Mouse (Mus musculus) midbrain, embryonic 13.5 days (tissue): ENCODE results near the gene Bglap. TPM values are rescaled to one million over a fixed set of nuclear protein-coding genes. Genes with fewer than 3 reads are reported as not detected.
A peak's percentile ranks its signal among the peaks of the same experiment; 100 is the strongest.
"Not testable (repeated sequence)": the region's sequence is repeated elsewhere in the genome, so short reads cannot be mapped to it uniquely, and the experiment has no call there.

Experiments
- ATAC-seq: fragments of 200-750 bp; cut with Nextera tagmentation; 2 replicates; pipeline ENCODE4 v1.8.0; 2017; ENCODE audit warnings: mild to moderate bottlenecking, moderate TSS enrichment, moderate library complexity
- H3K27ac ChIP-seq: fragments of 300-500 bp; sonication (generic); 2 replicates; pipeline ENCODE4 v1.5.1; 2015; ENCODE audit warnings: inconsistent platforms, mild to moderate bottlenecking, moderate library complexity
- H3K27me3 ChIP-seq: fragments of 300-500 bp; sonication (generic); 2 replicates; pipeline ENCODE4 v1.6.1; 2015; ENCODE audit warnings: mild to moderate bottlenecking, inconsistent platforms
- H3K36me3 ChIP-seq: fragments of 300-500 bp; sonication (generic); 2 replicates; pipeline ENCODE4 v1.6.1; 2015; ENCODE audit warnings: mild to moderate bottlenecking, inconsistent platforms
- H3K4me1 ChIP-seq: fragments of 300-500 bp; sonication (generic); replicated peaks from 2 replicates; pipeline ENCODE4 v1.6.1; 2015; ENCODE audit warnings: inconsistent platforms
- H3K4me2 ChIP-seq: fragments of 300-500 bp; sonication (generic); replicated peaks from 2 replicates; pipeline ENCODE4 v1.6.1; 2015; ENCODE audit warnings: moderate library complexity, mild to moderate bottlenecking, inconsistent platforms
- H3K4me3 ChIP-seq: fragments of 300-500 bp; sonication (generic); replicated peaks from 2 replicates; pipeline ENCODE4 v1.5.1; 2015; ENCODE audit warnings: mild to moderate bottlenecking, inconsistent platforms
- H3K9ac ChIP-seq: fragments of 300-500 bp; sonication (generic); replicated peaks from 2 replicates; pipeline ENCODE4 v1.6.1; 2015; ENCODE audit warnings: mild to moderate bottlenecking, inconsistent platforms
- H3K9me3 ChIP-seq: fragments of 300-500 bp; sonication (generic); 2 replicates; pipeline ENCODE4 v1.6.1; 2016; ENCODE audit warnings: mild to moderate bottlenecking, inconsistent platforms
- WGBS: fragments of 180-500 bp; shearing (Covaris S2); methylation state at CpG from one replicate; pipeline ENCODE4 v1.1.7; 2015; 5-methylcytosine and 5-hydroxymethylcytosine counted together
- polyA plus RNA-seq: library from polyadenylated mRNA; unstranded; fragments of >200 nt; fragmentation: Nextera tagmentation; extraction: Ambion mirVana; gene quantifications from 2 replicates; pipeline ENCODE4 v1.2.1, GENCODE M21; 2015

The Bglap gene
- not detected in 2 replicates for polyA plus RNA-seq

DNA sequence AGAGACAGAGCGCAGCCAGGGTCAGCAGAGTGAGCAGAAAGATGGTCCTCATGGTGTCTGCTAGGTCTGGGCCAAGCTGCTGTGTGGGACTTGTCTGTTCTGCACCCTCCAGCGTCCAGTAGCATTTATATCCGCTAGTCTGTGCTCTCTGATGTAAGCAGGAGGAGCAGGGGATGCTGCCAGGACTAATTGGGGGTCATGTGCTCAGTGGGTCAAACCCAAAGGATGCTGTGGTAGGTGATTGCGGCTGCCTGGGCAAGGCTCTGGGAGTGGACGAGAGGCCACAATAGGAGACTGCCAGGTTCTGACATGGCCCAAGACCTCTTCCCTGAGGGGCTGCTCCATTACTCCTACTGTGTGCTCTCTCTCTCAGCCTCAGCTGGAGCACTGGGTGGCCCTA, at the start of gene Bglap:
Bglap (minus strand) TSS at position 101 of the 400 bp plus-strand sequence.
- Histone ChIP-seq H3K9me3 (no peaks in the 10 kb centered on the region), H3K27ac (no peak within 1 kb of the TSS), H3K36me3 (no peaks in the 10 kb centered on the region), H3K27me3 (no peaks in the 10 kb centered on the region), H3K9ac (no peak within 1 kb of the TSS), H3K4me1 (peaks cover 7% of the 10 kb centered on the region), H3K4me3 (no peak within 1 kb of the TSS), H3K4me2 (no peak within 1 kb of the TSS)
- no peak for ATAC-seq
- WGBS: 84% methylated on average over 5 of the region's 5 CpGs

GRCm38 (mm10) chr3:88428639-88429038, 44.4 kb upstream of the Bglap start:
- H3K4me3 ChIP-seq, H3K9ac ChIP-seq, ATAC-seq, H3K9me3 ChIP-seq, H3K36me3 ChIP-seq, H3K27ac ChIP-seq, H3K27me3 ChIP-seq, H3K4me2 ChIP-seq, H3K4me1 ChIP-seq: not testable (repeated sequence)
- WGBS: 71% methylated on average over 8 of the region's 8 CpGs

DNA sequence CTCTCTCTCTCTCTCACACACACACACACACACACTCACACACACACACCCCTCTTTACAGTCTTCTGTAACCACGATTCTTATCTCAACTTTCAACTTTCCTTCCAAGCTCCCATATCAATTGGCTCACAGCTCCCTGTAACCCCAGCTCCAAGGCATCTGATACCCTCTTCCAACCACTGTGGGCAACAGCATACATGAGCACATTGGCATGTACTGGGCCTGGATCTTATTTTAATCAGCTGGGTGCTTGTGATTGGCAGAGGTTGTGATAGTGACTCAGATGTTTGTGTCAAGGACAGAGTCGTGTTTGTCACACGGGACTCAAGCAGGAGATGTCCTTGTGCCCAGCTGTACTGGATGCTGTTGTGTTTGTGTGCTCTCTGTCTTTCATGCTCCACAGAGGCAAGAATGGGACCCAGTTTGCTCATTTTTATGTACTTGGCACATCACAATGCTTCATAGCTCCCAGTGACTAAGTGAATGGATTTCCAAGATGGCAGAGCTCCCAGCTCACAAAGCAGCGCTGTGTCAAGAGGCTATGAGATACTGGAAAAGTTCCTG, 43.2 kb upstream of the Bglap start:
- no peak overlapping the region for H3K4me3 ChIP-seq
- H3K27ac ChIP-seq: no peak overlapping the region
- ATAC-seq: no peak
- H3K9ac ChIP-seq: no peak overlapping the region
- H3K9me3 ChIP-seq: no peaks in the 10 kb centered on the region
- WGBS: 84% methylated on average over 4 of the region's 4 CpGs
- H3K4me2 ChIP-seq: no peak overlapping the region
- H3K4me1 ChIP-seq: peaks cover 22% of the 10 kb centered on the region
- no peaks in the 10 kb centered on the region for H3K36me3 ChIP-seq
- H3K27me3 ChIP-seq: no peaks in the 10 kb centered on the region

GRCm38 (mm10) chr3:88425708-88426420, 41.6 kb upstream of the Bglap start:
- Histone ChIP-seq H3K4me3 (no peak overlapping the region), H3K27me3 (no peaks in the 10 kb centered on the region), H3K9me3 (no peaks in the 10 kb centered on the region), H3K4me1 (peaks cover 29% of the 10 kb centered on the region), H3K27ac (no peak overlapping the region), H3K9ac (no peak overlapping the region), H3K36me3 (peaks cover 7% of the 10 kb centered on the region), H3K4me2 (no peak overlapping the region)
- 88% methylated on average over 10 of the region's 10 CpGs for WGBS
- ATAC-seq: no peak

DNA sequence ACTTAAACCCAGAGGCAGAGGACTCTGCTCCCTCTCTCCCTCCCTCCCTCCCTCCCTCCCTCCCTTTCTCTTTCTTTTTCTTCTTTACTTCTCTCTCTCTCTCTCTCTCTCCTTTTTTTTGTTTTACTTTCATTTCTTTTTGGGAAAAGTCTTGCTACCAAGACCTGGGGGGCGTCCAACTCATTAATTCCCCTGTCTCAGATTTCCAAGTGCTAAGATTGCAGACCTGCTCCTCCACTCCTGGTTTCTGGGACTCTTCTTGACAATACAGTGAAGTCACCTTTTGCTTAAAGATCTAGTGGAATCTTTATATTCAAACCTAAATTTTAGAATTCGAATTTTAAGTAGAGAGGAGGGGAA, 41.0 kb upstream of the Bglap start:
- ATAC-seq: 0 out of 2 replicates have a peak, but pooled peaks have one; percentile 14
- Histone ChIP-seq H3K27ac (no peak overlapping the region), H3K4me2 (peak overlapping the region; percentile 90), H3K4me3 (peak overlapping the region; percentile 79), H3K9ac (0 out of 2 replicates have a peak overlapping the region, but pooled peaks have one; percentile 39), H3K9me3 (no peaks in the 10 kb centered on the region), H3K36me3 (peaks cover 13% of the 10 kb centered on the region), H3K27me3 (no peaks in the 10 kb centered on the region), H3K4me1 (peaks cover 29% of the 10 kb centered on the region)
- whole genome bisulfite sequencing: 12% methylated on average over 2 of the region's 2 CpGs

DNA sequence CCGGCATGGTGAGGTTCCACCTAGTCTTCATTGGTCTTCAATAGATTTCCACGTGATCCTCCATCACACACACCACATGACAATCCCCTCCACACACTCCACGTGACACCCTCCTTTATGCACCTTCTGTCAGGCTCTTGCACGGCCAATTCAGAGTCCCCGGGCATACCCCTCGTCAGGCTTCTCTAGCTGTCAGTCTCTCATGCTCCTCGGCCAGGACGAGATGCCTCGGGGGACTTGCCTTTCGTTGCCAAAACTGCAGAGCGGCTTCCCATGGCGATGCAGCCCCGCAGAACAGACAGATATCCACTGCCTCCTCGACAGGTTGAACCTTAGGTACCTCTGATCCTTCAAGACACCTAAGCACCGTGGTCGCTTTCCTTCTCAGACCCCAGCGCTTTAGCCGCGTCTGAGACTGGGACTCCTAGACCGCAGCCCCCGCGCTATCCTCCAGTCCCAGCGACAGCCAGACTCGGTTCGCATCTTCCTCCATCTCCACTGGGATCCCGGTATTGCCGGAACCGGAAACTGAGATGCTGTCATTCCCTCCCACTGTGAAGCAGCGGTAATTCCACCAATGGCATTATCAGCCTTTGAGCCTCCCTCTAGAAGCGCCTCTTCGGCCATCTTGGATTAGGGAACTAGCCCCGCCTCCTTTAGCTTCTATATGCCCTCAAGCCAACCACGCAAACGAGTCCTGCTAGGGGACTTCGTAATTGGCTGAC, 40.5 kb upstream of the Bglap start, which contains the start of gene Slc25a44:
Slc25a44 (minus strand) TSS at position 535 of the 725 bp plus-strand sequence.
- peak; percentile 95 for ATAC-seq
- Histone ChIP-seq H3K36me3 (peaks cover 18% of the 10 kb centered on the region), H3K9ac (peak within 1 kb of the TSS; percentile 81), H3K4me2 (peak within 1 kb of the TSS; percentile 90), H3K27me3 (no peaks in the 10 kb centered on the region), H3K27ac (peak within 1 kb of the TSS; percentile 80), H3K9me3 (no peaks in the 10 kb centered on the region), H3K4me3 (peak within 1 kb of the TSS; percentile 79), H3K4me1 (peaks cover 29% of the 10 kb centered on the region)
- WGBS: under 1% methylated on average over 35 of the region's 35 CpGs

GRCm38 (mm10) chr3:88422020-88422720, 37.9 kb upstream of the Bglap start:
- no peak overlapping the region for H3K4me2 ChIP-seq
- ATAC-seq: no peak
- H3K27me3 ChIP-seq: no peaks in the 10 kb centered on the region
- WGBS: 34% methylated on average over 9 of the region's 9 CpGs
- no peak overlapping the region for H3K4me3 ChIP-seq
- H3K36me3 ChIP-seq: peaks cover 44% of the 10 kb centered on the region
- H3K9ac ChIP-seq: peak overlapping the region; percentile 33; the same call in 1 of the 2 replicates
- H3K9me3 ChIP-seq: no peaks in the 10 kb centered on the region
- peaks cover 29% of the 10 kb centered on the region for H3K4me1 ChIP-seq
- no peak overlapping the region for H3K27ac ChIP-seq

- no peak overlapping the region for H3K4me3 ChIP-seq
- no peak overlapping the region for H3K4me2 ChIP-seq
- ATAC-seq: no peak
- no peaks in the 10 kb centered on the region for H3K27me3 ChIP-seq
- WGBS: 95% methylated on average over 19 of the region's 19 CpGs
- peaks cover 58% of the 10 kb centered on the region for H3K36me3 ChIP-seq
- no peak overlapping the region for H3K9ac ChIP-seq
- H3K27ac ChIP-seq: no peak overlapping the region
- peaks cover 29% of the 10 kb centered on the region for H3K4me1 ChIP-seq
- no peaks in the 10 kb centered on the region for H3K9me3 ChIP-seq
Observed at GRCm38 (mm10) chr3:88420771-88421170, 36.5 kb upstream of the Bglap start.

DNA sequence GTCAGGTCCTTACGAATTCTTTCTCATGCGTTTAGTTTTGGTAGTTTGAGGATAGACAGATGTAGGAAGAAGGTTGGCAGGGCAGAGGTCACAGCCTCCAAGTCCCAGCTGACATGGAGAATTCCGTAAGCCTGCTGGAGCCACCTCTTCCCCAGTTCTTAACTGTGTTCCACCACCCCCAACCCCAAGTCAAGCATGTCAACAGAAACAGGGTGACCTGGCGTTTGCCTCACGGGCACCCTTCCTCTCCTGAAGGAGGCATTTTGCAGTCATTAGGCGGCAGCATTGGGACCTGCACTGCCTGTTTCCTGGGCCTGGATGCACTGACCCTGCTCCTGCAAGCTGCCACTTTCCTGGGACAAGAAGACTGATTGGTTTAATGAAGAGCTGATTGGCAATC, 33.8 kb upstream of the Bglap start:
- WGBS: 87% methylated on average over 6 of the region's 6 CpGs
- H3K4me1 ChIP-seq: peaks cover 13% of the 10 kb centered on the region
- no peak overlapping the region for H3K4me3 ChIP-seq
- no peaks in the 10 kb centered on the region for H3K27me3 ChIP-seq
- H3K27ac ChIP-seq: no peak overlapping the region
- no peak for ATAC-seq
- H3K9ac ChIP-seq: no peak overlapping the region; the same call in 1 of the 2 replicates
- no peaks in the 10 kb centered on the region for H3K9me3 ChIP-seq
- peaks cover 83% of the 10 kb centered on the region for H3K36me3 ChIP-seq
- H3K4me2 ChIP-seq: no peak overlapping the region

GRCm38 (mm10) chr3:88415668-88416067, 31.4 kb upstream of the Bglap start:
- H3K4me1 ChIP-seq: peaks cover 3% of the 10 kb centered on the region
- ATAC-seq: no peak
- peaks cover 93% of the 10 kb centered on the region for H3K36me3 ChIP-seq
- 89% methylated on average over 4 of the region's 4 CpGs for WGBS
- H3K9ac ChIP-seq: no peak overlapping the region
- H3K4me3 ChIP-seq: no peak overlapping the region
- H3K27ac ChIP-seq: no peak overlapping the region
- H3K4me2 ChIP-seq: no peak overlapping the region
- H3K9me3 ChIP-seq: no peaks in the 10 kb centered on the region
- H3K27me3 ChIP-seq: no peaks in the 10 kb centered on the region

DNA sequence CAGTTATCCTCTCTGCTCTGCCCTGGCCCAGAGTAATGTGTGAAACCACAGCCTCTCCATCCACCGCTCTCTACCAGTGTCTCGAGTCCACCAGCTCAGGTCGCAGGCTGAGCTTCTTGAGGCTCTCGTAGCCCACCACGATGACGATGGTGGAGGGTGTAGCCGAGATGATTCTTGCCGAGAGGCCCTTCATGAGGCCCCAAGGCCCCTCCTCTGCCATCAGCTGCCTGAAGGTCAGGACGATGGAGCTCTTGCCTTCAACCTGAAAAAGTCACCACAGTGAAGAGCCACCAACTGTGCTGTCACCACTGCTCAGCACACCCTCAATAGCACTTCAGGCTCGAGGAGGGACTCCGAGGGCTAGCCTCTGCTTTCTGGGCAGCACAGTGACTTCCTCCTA, 28.4 kb upstream of the Bglap start:
- 92% methylated on average over 11 of the region's 11 CpGs for WGBS
- H3K36me3 ChIP-seq: peaks cover 62% of the 10 kb centered on the region

DNA sequence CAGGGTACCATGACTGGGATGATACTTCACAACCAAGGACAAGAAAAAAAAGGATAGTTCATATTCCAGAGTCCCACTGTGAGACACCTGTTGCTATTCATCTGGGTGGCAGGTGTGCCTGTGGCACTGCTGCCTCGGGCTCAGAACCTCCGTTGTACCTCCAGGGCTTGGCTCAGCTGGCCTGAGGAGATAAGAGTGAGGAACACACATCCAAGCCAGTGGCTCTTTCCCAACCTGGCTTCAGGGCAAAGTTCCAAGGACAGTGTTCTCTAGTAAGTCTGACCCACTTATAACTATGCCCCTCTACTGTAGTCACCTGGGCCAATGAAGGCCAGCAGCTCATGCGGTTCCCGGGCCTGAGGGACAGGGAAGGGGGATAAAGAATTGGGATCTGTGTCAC, 27.4 kb upstream of the Bglap start:
- Histone ChIP-seq H3K27ac (no peak overlapping the region), H3K9me3 (no peaks in the 10 kb centered on the region), H3K27me3 (no peaks in the 10 kb centered on the region), H3K4me2 (no peak overlapping the region), H3K36me3 (peaks cover 53% of the 10 kb centered on the region), H3K9ac (no peak overlapping the region), H3K4me3 (no peak overlapping the region), H3K4me1 (peaks cover 26% of the 10 kb centered on the region)
- WGBS: 89% methylated on average over 4 of the region's 4 CpGs
- ATAC-seq: no peak

More for the DNA sequence above, 28.4 kb upstream of the Bglap start:
- no peak for ATAC-seq
- no peak overlapping the region for H3K4me2 ChIP-seq
- no peak overlapping the region for H3K9ac ChIP-seq
- H3K9me3 ChIP-seq: no peaks in the 10 kb centered on the region
- no peak overlapping the region for H3K4me3 ChIP-seq
- no peak overlapping the region for H3K27ac ChIP-seq
- H3K4me1 ChIP-seq: peaks cover 24% of the 10 kb centered on the region
- H3K27me3 ChIP-seq: no peaks in the 10 kb centered on the region
